Mouse (Mus musculus) megakaryocyte, adult 5-6 weeks (primary cell): ENCODE results near the gene Gns. TPM values are rescaled to one million over a fixed set of nuclear protein-coding genes. Genes with fewer than 3 reads are reported as not detected.

Experiments used
- total RNA-seq, 2 experiments: library from RNA; stranded (forward) in 1 of 2; stranded (reverse) in 1 of 2; fragments of 153-499, 151-499 nt in 1 of 2; fragments of 221-1000, 200-1000 nt in 1 of 2; gene quantifications; 2 replicates each; pipeline versions ENCODE4 v1.2.3 to v1.2.4; 2015 to 2017

Gns gene
- total RNA-seq, 2 experiments from 2014 or later = 33.8 to 41.1 TPM

Other genes with a start within 250 kb of the Gns start
- 0.23 and 0.42 TPM in 2 replicates for gene Tbc1d30, start 13.8 kb upstream of the Gns start, total RNA-seq (2015)
- gene Tbc1d30, start 13.8 kb upstream of the Gns start, total RNA-seq (2017) = 0.40 and 1.8 TPM in 2 replicates
- 65.7 and 65.8 TPM in 2 replicates for gene Rassf3, start 111.3 kb downstream of the Gns start, total RNA-seq (2015)
- 56.4 and 56.8 TPM in 2 replicates for gene Rassf3, start 111.3 kb downstream of the Gns start, total RNA-seq (2017)
- 41.2 and 43.3 TPM in 2 replicates for gene Tbk1, start 221.7 kb downstream of the Gns start, total RNA-seq (2015)
- 91.2 and 91.3 TPM in 2 replicates for gene Tbk1, start 221.7 kb downstream of the Gns start, total RNA-seq (2017)